Mouse (Mus musculus) 3134 (cell line): ENCODE results near the gene Dgkz.

ENCODE experiments used
- DNase-seq: peaks from one replicate; pipeline ENCODE4 v3.0.0-alpha.2; 2011; ENCODE audit warnings: low spot score; ENCODE audit not compliant: insufficient read length; ENCODE audit errors: extremely low read depth

Gene Dgkz

DNA sequence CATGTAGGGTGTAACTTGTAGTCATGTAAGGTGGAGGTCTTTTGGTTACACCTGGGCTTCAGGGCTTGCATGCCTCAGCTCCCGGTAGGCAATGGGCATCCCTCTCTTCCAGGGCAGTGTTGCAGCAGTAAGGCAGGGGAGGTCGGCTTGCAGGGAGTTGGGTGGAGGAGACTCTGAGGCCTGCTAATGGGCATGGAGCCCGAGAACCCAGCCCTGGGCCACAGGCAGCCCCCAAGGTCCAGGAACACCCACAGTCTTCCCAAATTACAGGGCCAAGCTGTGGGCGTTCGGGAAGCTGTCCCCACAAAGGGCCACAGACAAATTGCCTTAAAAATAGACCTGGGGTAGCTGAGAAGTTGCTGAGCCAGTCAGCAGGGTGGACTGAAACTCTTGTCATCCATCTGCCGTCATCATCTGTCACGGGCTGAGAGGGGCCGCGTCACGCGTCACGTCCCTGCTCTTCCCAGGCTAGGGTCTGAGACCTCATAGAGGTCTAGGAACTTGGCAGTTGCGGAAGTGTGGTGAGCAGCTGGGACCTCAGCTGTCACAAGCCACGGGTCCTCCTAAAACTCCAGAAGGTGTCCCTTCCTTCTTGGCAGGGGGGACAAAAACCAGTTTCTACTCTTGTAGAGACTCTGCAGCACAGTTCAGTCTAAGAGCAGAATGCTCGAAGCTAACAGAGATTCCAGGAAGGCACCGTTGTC, 22.4 kb upstream of the Dgkz start:
- no peak for DNase-seq

DNA sequence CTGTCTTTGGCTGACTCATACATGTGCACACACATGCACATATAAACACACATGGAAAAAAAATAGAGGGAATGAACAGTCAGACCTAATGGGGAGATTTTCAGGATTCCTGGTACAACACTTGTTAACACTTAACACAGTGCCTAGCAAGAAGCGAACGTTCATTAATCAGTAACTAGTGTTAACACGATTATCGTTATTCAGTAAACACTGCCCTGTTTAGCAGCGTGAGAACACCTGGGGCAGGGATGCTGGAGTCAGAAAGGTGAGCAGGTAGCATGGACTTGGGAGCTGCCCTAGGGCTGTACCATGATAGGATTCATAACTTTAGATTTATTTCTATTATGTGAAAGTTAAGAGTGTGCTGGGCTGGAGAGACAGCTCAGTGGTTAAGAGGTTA, 20.3 kb upstream of the Dgkz start:
- DNase-seq = no peak

DNA sequence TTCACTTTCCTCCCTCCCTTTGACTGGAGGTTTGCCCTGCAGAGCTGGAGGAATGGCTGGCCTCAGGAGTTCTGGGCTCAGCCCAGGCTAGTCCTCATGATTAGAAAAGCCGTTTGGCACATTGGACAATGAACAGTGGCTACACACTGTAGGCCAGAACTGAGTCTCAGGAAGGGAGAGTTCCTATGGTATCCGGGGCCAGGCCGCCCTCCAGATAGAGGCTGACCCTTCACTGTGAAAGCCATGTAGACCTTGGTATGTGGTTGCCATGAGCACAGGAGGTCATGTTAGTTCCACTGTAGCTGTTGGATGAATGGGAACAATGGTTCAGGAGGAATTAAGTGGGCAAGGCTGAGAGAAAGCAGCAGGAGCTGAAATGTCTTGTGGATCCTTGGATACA, 17.7 kb upstream of the Dgkz start:
- DNase-seq = no peak

GRCm38 (mm10) chr2:91989750-91990149, 14.1 kb upstream of the Dgkz start:
- no peak for DNase-seq

GRCm38 (mm10) chr2:91987542-91987941, 11.9 kb upstream of the Dgkz start:
- peak; percentile 42 for DNase-seq

DNA sequence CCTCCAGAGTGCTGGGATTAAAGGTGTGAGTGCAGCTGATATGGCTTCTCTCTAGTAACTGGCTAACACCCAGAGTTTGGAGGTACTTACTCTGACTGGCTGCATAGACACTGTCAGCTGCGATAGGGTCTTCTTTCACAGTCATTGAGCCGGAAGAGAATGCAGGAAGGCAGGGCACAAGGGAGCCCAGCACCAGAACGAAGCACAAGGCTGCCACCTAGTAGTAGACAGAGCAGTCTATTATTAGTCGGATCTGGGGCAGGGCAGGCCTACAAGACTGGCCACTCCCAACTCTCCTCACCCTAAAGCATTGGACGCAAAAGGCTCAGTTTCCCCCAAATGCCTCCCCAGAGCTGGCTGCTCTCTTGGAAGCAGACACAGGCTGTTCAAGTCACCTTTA, 10.4 kb upstream of the Dgkz start:
- DNase-seq = no peak

- DNase-seq = no peak
Measured at GRCm38 (mm10) chr2:91984906-91985525, 9.4 kb upstream of the Dgkz start.

DNA sequence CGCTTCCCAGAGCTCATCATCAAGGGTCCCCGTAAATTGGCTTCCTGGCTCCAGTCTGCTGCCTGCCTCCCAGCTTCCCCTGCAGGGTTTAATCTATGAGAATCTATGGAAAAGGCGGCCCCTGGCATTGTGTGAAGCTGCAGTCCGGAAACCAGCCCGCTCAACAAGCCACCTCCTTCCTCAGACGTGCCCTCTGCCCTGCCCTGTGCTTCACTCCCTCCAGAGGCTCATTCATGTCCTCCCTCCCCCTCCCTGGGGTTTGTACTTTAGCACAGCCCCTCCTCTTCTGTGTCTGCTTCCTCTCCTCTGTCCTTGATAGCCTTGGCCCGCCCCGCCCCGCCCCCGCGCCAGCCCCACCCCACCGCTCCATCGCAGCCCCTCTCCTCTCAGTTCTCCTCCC, 8.8 kb upstream of the Dgkz start:
- no peak for DNase-seq

- DNase-seq = no peak
Measured at GRCm38 (mm10) chr2:91980830-91981229, 5.2 kb upstream of the Dgkz start.

DNA sequence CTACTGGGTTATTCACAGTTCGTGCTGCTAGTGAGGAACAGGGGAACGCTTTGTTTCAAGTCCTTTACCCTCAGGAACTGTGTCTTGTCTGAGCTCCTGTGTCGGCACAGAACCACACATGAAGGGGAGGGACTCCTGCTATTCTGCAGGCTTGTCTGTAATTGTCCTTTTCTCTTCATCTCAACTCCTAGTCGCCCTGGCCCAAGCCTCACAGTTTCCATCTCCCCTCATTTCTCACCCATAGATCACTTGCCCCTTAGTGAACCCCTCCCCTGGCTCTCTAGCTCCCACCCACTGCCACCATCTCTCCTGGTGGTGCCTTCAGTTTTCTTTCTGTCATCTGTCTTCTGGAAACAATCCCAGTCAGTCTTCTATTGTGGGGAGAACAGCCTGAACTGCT, 4.6 kb upstream of the Dgkz start:
- DNase-seq = no peak

DNA sequence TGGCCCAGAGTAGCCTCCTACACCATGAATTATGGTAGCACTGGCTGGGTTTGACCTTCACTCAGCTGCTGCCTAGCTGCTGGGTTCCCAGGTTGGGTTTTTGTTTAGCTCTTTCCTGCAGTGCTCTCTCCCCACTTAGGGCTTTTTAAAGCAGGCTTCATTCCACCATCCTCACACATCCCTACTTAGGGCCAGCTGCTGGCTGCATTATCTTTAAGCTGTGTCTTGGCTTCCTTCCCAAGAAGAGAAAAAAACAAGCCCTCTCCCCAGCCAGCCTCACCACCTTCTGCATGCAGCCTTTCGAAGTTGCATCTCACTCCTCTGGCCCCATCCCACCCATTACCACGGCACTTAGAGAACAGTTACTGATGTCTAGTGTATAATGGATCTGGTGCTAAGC, 2.9 kb upstream of the Dgkz start:
- no peak for DNase-seq

GRCm38 (mm10) chr2:91977960-91978359, 2.3 kb upstream of the Dgkz start:
- DNase-seq = no peak

DNA sequence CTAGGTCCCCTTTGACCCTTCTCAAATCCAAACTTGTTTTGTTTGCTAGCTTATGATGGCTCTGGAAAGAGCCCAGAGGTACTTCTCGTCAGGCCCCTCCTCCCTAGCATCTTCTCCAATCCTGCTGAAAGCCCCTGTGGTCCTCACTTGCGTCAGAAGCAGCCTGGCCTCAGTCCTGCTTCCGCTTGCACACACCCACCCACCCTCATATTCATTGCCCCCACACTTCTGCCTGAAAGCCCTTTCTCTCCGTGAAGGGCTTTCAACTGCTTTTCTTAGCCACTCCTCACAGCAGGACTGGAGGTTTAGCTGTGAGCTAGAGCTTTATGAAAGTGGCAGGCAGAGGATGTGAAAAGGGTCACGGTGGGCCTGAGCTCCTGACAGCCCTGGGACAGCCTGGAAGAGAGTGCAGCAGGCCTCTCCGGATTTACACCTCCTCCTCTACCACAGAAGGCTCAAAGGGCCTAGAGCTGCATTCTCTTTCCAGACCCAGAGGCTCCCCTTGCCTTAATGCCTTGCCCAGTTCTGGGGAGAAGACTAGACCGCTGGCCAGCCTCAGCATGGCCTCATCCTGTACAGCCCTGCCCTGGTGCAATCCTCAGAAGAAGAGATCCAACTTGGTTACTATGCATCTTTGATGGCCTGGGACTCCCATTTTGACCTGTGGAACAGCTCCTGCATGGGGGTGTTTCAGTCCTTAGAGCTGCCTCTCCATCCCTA, 2.1 kb downstream of the Dgkz start:
- no peak for DNase-seq

DNA sequence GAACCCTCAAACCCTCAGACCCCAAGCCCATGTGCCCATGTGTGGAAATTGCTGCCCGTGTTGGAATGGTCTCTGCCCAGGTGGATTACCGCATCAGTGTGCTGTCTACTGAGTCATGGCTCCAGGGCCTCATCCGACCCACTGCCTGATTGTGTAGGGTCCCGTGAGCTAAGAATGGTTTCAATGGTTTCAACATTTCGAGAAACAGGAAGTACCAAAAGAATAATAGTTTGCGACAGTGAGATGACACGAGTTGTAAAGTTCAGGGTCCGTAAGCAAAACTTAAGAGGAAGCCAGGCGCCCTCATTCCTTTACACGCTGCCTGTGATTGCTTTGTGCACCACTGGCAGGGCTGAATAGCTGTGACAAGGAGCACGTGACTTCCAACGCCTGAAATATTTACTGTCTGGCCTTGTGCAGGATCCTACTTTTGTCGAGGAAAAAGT, 3.5 kb downstream of the Dgkz start:
- no peak for DNase-seq

GRCm38 (mm10) chr2:91971231-91972097, 4.2 kb downstream of the Dgkz start:
- no peak for DNase-seq

- DNase-seq = no peak
Measured at GRCm38 (mm10) chr2:91967962-91968361, 7.7 kb downstream of the Dgkz start.

DNA sequence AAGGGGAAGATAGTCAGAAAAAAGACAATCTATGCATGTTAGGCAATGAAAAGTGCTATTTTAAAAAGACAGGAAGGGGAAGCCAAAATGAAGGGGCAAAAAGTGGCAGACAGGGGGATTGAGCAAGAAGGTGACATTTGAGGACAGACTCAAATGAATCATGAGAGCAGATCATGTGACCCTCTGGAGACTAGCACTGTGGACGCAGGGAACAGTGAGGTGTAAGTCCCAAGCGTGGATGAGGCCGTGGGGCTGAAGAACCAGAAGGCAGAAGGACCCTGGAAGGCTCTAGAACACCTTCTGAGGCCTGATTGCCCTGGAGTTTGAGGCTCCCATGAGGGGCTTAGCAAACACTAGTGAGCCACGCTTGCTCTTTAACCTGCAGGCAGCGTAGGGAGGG, 9.3 kb downstream of the Dgkz start:
- no peak for DNase-seq

GRCm38 (mm10) chr2:91965417-91965816, 10.2 kb downstream of the Dgkz start:
- DNase-seq = no peak

DNA sequence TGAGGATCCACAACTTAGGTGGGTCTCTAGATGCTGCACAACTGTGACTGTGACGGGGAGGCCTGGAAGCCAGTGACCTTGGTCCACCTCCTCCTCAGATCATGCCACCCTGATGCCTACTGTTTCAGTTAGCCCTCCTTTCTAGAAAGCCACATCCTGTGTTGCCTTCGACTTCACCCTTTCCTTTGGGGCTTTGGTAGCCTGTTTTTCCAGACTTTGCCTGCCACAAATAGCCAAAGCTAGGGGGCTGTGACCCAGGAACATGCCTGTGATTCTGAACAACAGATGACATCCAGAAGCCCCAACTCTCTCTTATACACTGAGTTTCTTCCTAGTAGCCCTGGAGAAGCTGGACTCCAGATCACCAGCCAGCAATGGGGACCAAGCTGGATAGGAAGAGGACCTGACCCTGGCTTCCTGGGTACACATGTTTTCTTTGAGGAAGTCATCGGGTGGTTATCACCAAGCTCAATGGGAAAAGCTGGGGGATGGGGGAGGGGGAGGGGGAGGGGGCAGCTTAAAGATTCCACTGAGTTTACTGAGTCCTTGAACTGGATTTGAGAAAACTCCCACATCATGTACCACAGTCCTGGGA, 11.0 kb downstream of the Dgkz start:
- no peak for DNase-seq

GRCm38 (mm10) chr2:91963443-91963932, 12.2 kb downstream of the Dgkz start:
- peak; percentile 93 for DNase-seq
